Mouse (Mus musculus) heart, adult 11 months (tissue): ENCODE data around the gene Kiss1.

Source experiments
- DNase-seq: peaks from one replicate; pipeline ENCODE4 v3.0.0; 2022

Kiss1 gene

GRCm38 (mm10) chr1:133321267-133321925 is at the start of gene Kiss1:
Kiss1 (plus strand) TSS chr1:133321875.
- DNase-seq: no peak

- DNase-seq: peak; percentile 90
These were observed 47.5 kb upstream of the Kiss1 start for GRCm38 (mm10) chr1:133274163-133274562.

- no peak for DNase-seq
These were observed 44.7 kb upstream of the Kiss1 start for GRCm38 (mm10) chr1:133276983-133277382.

- peak; percentile 86 for DNase-seq
These were observed 43.1 kb upstream of the Kiss1 start for GRCm38 (mm10) chr1:133278539-133278938.

GRCm38 (mm10) chr1:133278946-133279631 is 42.6 kb upstream of the Kiss1 start:
- no peak for DNase-seq

GRCm38 (mm10) chr1:133279632-133280093 is 42.0 kb upstream of the Kiss1 start:
- DNase-seq: no peak

- no peak for DNase-seq
These were observed 41.1 kb upstream of the Kiss1 start for GRCm38 (mm10) chr1:133280537-133280936.

GRCm38 (mm10) chr1:133285907-133286306 is 35.8 kb upstream of the Kiss1 start:
- DNase-seq: no peak

- no peak for DNase-seq
These were observed 34.6 kb upstream of the Kiss1 start for GRCm38 (mm10) chr1:133287051-133287450.

GRCm38 (mm10) chr1:133287880-133288279 is 33.8 kb upstream of the Kiss1 start:
- no peak for DNase-seq

- no peak for DNase-seq
These were observed 29.8 kb upstream of the Kiss1 start for GRCm38 (mm10) chr1:133291888-133292287.

- no peak for DNase-seq
These were observed 29.1 kb upstream of the Kiss1 start for GRCm38 (mm10) chr1:133292608-133293007.

GRCm38 (mm10) chr1:133296376-133296775 is 25.3 kb upstream of the Kiss1 start:
- peak; percentile 98 for DNase-seq

GRCm38 (mm10) chr1:133298816-133299215 is 22.9 kb upstream of the Kiss1 start:
- no peak for DNase-seq

GRCm38 (mm10) chr1:133302540-133302939 is 19.1 kb upstream of the Kiss1 start:
- peak; percentile 95 for DNase-seq

- DNase-seq: peak; percentile 94
These were observed 14.8 kb upstream of the Kiss1 start for GRCm38 (mm10) chr1:133306842-133307241.

GRCm38 (mm10) chr1:133307318-133307717 is 14.4 kb upstream of the Kiss1 start:
- no peak for DNase-seq

- no peak for DNase-seq
These were observed 11.9 kb upstream of the Kiss1 start, which contains the start of gene Golt1a for GRCm38 (mm10) chr1:133309652-133310267. Golt1a (plus strand) TSS chr1:133309800.

- DNase-seq: no peak
These were observed 10.4 kb upstream of the Kiss1 start for GRCm38 (mm10) chr1:133311240-133311639.

- no peak for DNase-seq
These were observed 9.7 kb upstream of the Kiss1 start for GRCm38 (mm10) chr1:133311946-133312345.

GRCm38 (mm10) chr1:133314364-133314763 is 7.3 kb upstream of the Kiss1 start:
- no peak for DNase-seq

GRCm38 (mm10) chr1:133315775-133316174 is 5.9 kb upstream of the Kiss1 start:
- DNase-seq: no peak

GRCm38 (mm10) chr1:133316577-133316976 is 5.1 kb upstream of the Kiss1 start:
- no peak for DNase-seq

GRCm38 (mm10) chr1:133317149-133317548 is 4.5 kb upstream of the Kiss1 start:
- DNase-seq: no peak
